Mouse (Mus musculus): ENCODE data around the gene Pnpla2. TPM values are rescaled to one million over a fixed set of nuclear protein-coding genes. Genes with fewer than 3 reads are reported as not detected.

Gene Pnpla2
- polyA plus RNA-seq, 1 experiment from 2014 or later = 19.2 TPM

DNA sequence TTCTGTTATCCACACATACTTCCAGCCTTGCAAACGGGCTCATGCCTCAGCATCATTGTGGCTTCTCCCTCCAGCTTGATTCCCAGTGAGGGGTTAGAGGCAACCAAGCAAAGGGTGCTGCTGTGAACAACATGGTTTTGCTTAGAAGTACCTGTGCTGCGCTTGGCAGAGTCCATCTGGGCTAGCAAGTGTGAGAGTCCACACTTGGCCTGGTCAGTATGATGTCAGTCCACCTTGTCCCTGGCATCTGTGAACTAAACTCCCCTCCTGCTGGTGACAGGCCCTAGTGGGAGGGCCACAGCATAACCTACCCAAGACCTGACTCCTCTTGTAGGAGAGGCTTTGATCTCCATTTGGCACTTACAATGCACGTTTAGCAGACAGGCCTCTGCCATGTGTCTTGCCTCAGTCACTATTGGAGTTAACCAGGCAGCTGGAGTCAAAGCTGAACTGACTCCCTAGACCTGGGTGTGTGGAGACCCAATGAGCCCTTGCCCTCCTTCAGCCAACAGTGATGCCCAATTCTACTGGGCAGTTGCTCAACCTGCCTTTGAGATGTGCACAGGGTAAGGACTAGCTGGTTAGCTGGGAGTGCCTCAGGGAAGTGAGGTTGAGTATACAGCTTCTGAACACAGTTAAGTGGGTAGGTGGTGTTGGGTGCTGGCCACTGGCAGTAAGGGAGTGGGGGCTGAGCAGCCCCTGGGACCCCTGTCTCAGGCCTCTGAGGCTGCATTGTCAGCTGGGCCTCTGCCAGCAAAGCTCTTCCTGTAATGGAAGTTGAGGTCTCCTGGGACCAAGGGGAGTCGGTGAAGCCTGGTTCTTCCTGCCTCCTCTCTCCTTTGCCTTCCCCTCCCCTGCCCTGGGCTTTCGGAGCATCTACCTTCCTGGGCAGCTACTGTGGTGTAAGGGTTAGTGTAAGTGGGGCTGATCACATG, 29.5 kb downstream of the Pnpla2 start:
- Histone ChIP-seq H3K27ac (no peak overlapping the region), H3K4me3 (replicated peaks) (no peak overlapping the region), H3K9me3 (no peaks in the 10 kb centered on the region), H3K27me3 (peaks cover 17% of the 10 kb centered on the region), H3K4me1 (replicated peaks) (peaks cover 27% of the 10 kb centered on the region), H3K36me3 (no peaks in the 10 kb centered on the region), H3K4me2 (replicated peaks) (no peak overlapping the region), H3K9ac (replicated peaks) (no peak overlapping the region)
- 83% methylated on average over 5 of the region's 5 CpGs for WGBS
- ATAC-seq = no peak

DNA sequence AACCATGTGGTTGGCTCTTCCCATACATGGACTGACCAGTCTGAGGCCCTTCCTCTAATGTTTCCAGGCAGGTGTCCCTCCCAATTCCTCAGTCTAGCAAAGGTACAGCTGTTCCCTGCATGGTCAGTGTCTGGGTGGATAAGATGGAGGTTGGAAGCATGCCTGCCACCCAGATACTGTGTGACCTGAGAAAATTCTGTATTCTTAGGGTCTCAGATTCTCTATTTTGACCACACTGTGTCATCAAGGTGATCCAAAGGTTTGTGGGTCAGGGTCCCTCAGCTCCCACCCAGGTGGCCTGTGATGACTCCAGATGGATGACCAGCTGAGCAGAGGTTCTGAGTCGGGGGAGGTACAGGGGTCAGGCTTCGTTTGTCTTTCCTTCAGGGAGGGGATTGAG, 30.2 kb downstream of the Pnpla2 start:
- Histone ChIP-seq H3K27ac (no peak overlapping the region), H3K4me2 (replicated peaks) (no peak overlapping the region), H3K9ac (replicated peaks) (no peak overlapping the region), H3K4me1 (replicated peaks) (peaks cover 27% of the 10 kb centered on the region), H3K9me3 (no peaks in the 10 kb centered on the region), H3K4me3 (replicated peaks) (no peak overlapping the region), H3K27me3 (peaks cover 14% of the 10 kb centered on the region), H3K36me3 (no peaks in the 10 kb centered on the region)
- no peak for ATAC-seq
- WGBS = 82% methylated on average over 2 of the region's 2 CpGs

DNA sequence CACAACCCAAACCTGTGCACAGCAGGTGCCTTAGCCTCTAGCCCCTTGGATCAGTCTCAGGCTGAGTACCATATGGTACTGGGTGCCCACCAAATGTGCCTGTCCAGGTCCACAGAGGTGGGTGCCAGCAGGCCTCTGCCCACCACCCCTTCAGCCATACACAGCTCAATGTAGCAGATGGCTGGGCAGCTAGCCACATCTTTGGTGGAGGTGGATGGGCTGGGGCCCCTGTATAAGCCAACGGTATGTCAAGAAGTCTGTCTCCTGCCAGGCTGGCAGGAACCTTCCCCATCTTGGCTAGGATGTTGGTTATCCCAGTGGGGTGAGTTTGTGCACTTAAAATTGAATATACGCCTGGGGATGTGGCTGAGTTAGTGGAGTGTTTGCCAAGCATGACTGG, 30.6 kb downstream of the Pnpla2 start:
- no peak for ATAC-seq
- H3K36me3 ChIP-seq = peaks cover under 1% of the 10 kb centered on the region; the same call in 1 of the 2 replicates
- no peaks in the 10 kb centered on the region for H3K9me3 ChIP-seq
- H3K9ac ChIP-seq (replicated peaks) = no peak overlapping the region
- H3K4me1 ChIP-seq (replicated peaks) = peaks cover 27% of the 10 kb centered on the region
- H3K27ac ChIP-seq = no peak overlapping the region
- 91% methylated on average over 2 of the region's 2 CpGs for WGBS
- peaks cover 13% of the 10 kb centered on the region for H3K27me3 ChIP-seq
- H3K4me2 ChIP-seq (replicated peaks) = no peak overlapping the region
- no peak overlapping the region for H3K4me3 ChIP-seq (replicated peaks)

DNA sequence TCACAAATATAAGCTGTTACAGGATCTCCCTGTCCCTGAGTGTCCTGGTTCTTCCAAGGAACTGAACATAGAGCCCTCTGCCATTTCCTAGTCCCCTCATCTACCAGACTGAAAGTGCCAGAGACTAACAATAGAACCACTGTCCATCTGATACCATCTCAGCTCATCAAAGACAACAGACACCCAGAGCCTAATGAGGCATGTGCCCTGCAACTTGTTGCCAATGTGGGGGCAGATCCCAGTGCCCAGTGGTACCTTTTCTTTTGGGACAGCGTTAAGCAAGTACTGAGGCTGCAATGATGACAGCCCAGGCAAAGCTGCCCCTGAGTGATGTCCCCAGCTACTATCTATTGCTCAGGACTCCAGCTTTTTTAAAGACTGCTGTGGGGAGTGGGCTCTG, 31.2 kb downstream of the Pnpla2 start:
- no peak overlapping the region for H3K4me3 ChIP-seq (replicated peaks)
- peaks cover 23% of the 10 kb centered on the region for H3K4me1 ChIP-seq (replicated peaks)
- H3K27ac ChIP-seq = no peak overlapping the region
- peaks cover 13% of the 10 kb centered on the region for H3K27me3 ChIP-seq
- ATAC-seq = no peak
- H3K9me3 ChIP-seq = no peaks in the 10 kb centered on the region
- no peak overlapping the region for H3K9ac ChIP-seq (replicated peaks)
- no peak overlapping the region for H3K4me2 ChIP-seq (replicated peaks)
- peaks cover 3% of the 10 kb centered on the region for H3K36me3 ChIP-seq
- 89% methylated on average over 1 of the region's 1 CpGs for WGBS

DNA sequence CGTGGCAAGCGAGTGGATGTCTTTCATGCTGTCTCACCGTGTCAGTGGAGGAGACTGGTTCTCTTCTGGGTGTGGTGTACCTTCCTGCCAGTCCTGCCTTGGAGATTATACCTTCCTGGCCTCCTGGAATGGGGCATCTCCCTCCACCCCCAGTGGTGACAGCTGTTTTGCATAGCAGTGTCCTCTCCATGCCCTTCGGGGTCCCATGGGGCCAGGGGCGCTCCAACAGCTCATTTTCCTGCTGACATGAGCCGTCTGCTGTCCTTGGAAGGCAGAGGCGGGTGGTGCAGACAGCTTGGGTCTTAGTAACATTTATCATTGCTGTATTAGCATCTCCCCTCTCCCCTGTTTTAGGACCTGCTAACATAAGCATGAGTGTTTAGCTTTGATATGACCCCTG, 32.1 kb downstream of the Pnpla2 start:
- H3K9me3 ChIP-seq = no peaks in the 10 kb centered on the region
- H3K9ac ChIP-seq (replicated peaks) = no peak overlapping the region
- no peak overlapping the region for H3K4me3 ChIP-seq (replicated peaks)
- 79% methylated on average over 7 of the region's 7 CpGs for WGBS
- peaks cover 14% of the 10 kb centered on the region for H3K4me1 ChIP-seq (replicated peaks)
- H3K27ac ChIP-seq = no peak overlapping the region
- H3K4me2 ChIP-seq (replicated peaks) = no peak overlapping the region
- H3K27me3 ChIP-seq = peaks cover 13% of the 10 kb centered on the region
- peaks cover 11% of the 10 kb centered on the region for H3K36me3 ChIP-seq
- no peak for ATAC-seq

DNA sequence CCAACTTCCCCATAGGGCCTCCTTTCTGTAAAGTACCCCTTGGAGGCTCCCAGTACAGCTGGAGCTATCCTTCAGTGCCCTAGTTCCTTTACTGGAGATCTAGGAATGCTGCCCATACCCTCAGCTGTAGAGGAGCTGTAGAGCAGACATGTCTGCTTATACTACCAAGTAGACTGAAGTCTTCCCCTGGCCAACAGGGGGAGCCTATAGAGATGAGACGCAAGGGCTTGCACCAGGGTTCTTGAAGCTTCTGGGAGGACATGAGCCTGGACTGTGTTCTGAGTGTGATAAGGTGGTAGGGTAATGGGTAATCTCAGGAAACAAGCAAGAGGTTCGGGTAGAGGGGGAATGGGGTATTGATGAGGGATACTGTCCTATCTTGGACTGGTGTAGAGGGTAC, 36.2 kb downstream of the Pnpla2 start:
- no peak for ATAC-seq
- WGBS = 79% methylated on average over 2 of the region's 2 CpGs
- no peak overlapping the region for H3K4me2 ChIP-seq (replicated peaks)

DNA sequence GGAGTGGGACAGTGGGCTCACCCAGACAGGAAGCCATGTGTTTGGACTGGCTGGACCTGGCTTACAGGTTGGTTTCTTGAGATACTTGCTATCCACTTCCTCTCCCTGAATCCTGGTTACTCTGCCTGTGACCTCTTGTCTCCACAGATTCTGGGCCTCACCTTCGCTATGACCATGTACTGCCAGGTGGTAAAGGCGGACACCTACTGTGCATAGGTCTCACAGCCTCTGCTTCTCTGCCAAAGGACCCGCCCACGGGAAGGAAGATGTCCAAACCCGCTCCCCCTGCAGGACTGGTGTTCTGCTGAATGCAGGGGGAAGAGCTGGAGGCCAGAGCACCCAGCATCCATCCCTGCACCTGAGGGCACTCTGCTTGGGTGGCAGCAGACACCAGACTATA, 37.7 kb downstream of the Pnpla2 start:
- Histone ChIP-seq H3K4me2 (replicated peaks) (no peak overlapping the region), H3K27ac (no peak overlapping the region), H3K27me3 (no peaks in the 10 kb centered on the region), H3K36me3 (peaks cover 49% of the 10 kb centered on the region), H3K4me3 (replicated peaks) (no peak overlapping the region), H3K9me3 (no peaks in the 10 kb centered on the region), H3K9ac (replicated peaks) (no peak overlapping the region), H3K4me1 (replicated peaks) (no peaks in the 10 kb centered on the region)
- 87% methylated on average over 5 of the region's 5 CpGs for WGBS
- ATAC-seq = no peak

More for the DNA sequence above, 36.2 kb downstream of the Pnpla2 start:
- Histone ChIP-seq H3K36me3 (peaks cover 42% of the 10 kb centered on the region), H3K9ac (replicated peaks) (no peak overlapping the region), H3K27me3 (no peaks in the 10 kb centered on the region), H3K4me1 (replicated peaks) (no peaks in the 10 kb centered on the region), H3K9me3 (no peaks in the 10 kb centered on the region), H3K27ac (no peak overlapping the region), H3K4me3 (replicated peaks) (no peak overlapping the region)

DNA sequence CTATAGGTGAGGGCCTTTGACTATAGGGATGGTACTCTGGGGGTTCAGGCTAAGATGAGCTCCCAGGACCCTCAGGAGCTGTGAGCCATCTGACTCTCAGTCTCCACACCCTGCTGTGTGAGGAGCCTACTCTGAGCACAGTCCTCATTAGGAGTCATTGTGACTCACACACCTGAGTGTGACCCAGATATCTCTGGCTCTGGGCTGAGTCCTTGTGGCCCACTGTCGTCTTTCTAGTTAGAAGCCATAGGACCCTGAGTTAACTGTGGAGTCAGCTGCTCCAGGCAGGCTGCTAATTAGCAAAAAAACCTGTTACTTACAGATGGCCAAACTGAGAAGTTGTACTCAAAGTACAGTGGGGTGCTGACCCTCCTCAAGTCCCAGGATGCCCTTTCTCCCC, 38.7 kb downstream of the Pnpla2 start:
- 100% methylated on average over 1 of the region's 1 CpGs for WGBS
- ATAC-seq = no peak
- peaks cover 53% of the 10 kb centered on the region for H3K36me3 ChIP-seq

DNA sequence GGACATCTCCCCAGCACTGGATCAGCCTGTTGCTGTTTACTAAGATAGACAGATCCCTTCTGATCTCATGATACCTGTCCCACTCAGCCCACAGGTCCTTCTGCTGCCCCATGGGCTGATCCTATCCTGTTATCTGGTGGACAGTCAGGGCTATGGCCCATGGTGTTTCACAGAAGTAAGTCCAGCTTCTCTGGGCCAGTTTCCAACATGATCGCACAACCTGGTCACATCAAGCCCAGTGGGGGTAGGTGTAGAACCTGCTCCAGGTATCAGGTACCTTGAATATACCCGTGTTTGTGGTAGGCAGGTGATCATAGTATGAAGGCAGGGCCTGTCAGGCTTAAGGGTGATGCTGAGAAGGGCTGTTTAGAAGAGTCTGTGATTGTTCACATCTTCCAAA, 40.4 kb downstream of the Pnpla2 start:
- Histone ChIP-seq H3K9me3 (no peaks in the 10 kb centered on the region), H3K4me3 (replicated peaks) (no peak overlapping the region), H3K27me3 (no peaks in the 10 kb centered on the region), H3K27ac (no peak overlapping the region), H3K4me2 (replicated peaks) (no peak overlapping the region), H3K4me1 (replicated peaks) (no peaks in the 10 kb centered on the region), H3K9ac (replicated peaks) (no peak overlapping the region), H3K36me3 (peaks cover 68% of the 10 kb centered on the region)
- WGBS = 89% methylated on average over 2 of the region's 2 CpGs
- no peak for ATAC-seq

More for the DNA sequence above, 38.7 kb downstream of the Pnpla2 start:
- Histone ChIP-seq H3K27ac (no peak overlapping the region), H3K9me3 (no peaks in the 10 kb centered on the region), H3K4me2 (replicated peaks) (no peak overlapping the region), H3K27me3 (no peaks in the 10 kb centered on the region), H3K9ac (replicated peaks) (no peak overlapping the region), H3K4me3 (replicated peaks) (no peak overlapping the region), H3K4me1 (replicated peaks) (no peaks in the 10 kb centered on the region)

DNA sequence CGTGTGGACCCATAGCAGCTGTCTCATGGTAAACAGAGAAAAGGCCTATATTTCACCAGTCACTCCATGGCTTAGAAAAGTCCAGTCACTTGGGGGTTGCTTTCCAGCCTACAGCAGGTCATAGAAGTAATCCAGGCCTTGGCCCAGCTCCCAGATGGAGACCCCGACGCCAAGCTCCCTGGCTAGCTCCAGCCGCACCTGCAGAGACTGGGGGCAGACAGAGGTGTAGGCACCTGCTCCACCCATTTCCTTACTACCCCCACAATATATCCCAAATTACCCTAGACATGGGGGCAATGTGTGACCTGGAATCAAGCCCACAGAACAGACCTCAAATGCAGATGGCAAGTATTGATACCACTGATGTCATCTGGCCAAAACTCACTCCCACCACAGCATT, 40.9 kb downstream of the Pnpla2 start:
- Histone ChIP-seq H3K9ac (replicated peaks) (no peak overlapping the region), H3K27ac (no peak overlapping the region), H3K9me3 (no peaks in the 10 kb centered on the region), H3K4me3 (replicated peaks) (no peak overlapping the region), H3K36me3 (peaks cover 65% of the 10 kb centered on the region), H3K4me2 (replicated peaks) (no peak overlapping the region), H3K27me3 (no peaks in the 10 kb centered on the region), H3K4me1 (replicated peaks) (no peaks in the 10 kb centered on the region)
- no peak for ATAC-seq
- WGBS = 93% methylated on average over 4 of the region's 4 CpGs

DNA sequence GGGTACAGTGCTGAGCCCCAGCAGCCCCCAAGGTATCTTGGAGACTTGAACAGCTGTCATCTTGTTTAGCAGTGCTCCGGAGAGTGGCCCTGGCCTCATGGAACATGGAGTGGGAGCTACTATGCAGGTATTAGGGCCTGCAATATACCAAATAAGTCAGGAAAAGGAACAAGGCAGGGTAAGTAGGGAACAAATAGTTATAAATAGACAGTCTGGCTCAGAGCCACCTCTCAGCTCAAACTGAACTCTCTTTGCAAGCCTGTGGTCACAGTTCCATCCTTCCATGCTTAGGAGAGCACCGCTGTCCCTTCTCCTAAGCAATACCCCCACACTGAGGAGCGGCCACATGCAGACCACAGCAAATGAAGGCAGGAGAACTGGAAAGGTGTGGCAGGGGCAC, 42.6 kb downstream of the Pnpla2 start:
- Histone ChIP-seq H3K36me3 (peaks cover 64% of the 10 kb centered on the region), H3K9ac (replicated peaks) (no peak overlapping the region), H3K27me3 (no peaks in the 10 kb centered on the region), H3K9me3 (no peaks in the 10 kb centered on the region), H3K4me1 (replicated peaks) (no peaks in the 10 kb centered on the region), H3K27ac (no peak overlapping the region), H3K4me3 (replicated peaks) (no peak overlapping the region), H3K4me2 (replicated peaks) (no peak overlapping the region)
- WGBS = 90% methylated on average over 3 of the region's 3 CpGs
- no peak for ATAC-seq

DNA sequence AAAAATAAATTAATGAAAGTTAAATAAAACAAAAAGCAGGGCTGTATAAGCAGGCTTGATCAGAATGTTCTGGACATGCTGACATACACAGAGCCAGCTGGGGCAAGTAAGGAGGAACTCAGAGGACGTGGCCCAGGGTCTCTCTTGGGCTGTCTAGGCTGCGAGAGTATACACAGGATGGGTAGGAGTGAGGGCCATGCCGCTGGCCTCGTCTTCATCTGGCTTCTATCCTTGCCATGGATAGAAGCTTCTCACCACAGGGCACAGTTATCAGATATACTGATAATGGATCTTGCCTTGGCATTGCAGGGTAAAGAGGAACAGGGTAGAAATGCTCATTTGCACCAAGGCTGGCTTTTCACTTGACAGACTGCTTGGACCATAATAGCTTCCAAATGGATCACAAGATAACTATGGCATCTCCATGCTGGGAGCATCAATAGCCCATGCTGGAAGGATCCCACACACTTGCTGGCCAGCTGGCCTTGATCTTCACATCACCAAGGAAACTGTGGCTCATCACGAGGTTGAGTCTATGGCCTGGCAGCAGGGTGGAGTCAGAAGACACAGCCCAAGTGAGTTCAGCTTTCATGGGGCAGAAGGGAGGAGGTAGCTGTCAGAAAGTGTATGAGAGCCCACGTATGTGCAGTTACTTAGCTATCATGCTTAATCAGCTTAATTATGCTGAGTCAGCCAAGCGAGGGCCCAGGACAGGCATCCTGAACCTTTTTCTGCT, 47.0 kb downstream of the Pnpla2 start:
- H3K27ac ChIP-seq = no peak overlapping the region
- ATAC-seq = no peak
- H3K4me2 ChIP-seq (replicated peaks) = no peak overlapping the region
- no peaks in the 10 kb centered on the region for H3K27me3 ChIP-seq
- no peaks in the 10 kb centered on the region for H3K9me3 ChIP-seq
- H3K4me3 ChIP-seq (replicated peaks) = no peak overlapping the region
- WGBS = 93% methylated on average over 7 of the region's 7 CpGs
- no peak overlapping the region for H3K9ac ChIP-seq (replicated peaks)
- no peaks in the 10 kb centered on the region for H3K4me1 ChIP-seq (replicated peaks)
- H3K36me3 ChIP-seq = peaks cover 43% of the 10 kb centered on the region

All from midbrain, embryonic 13.5 days (tissue).